Mouse (Mus musculus) monocyte, adult 5-6 weeks (primary cell): ENCODE data around the gene Mapk3. TPM values are rescaled to one million over a fixed set of nuclear protein-coding genes. Genes with fewer than 3 reads are reported as not detected.
A peak's percentile ranks its signal among the peaks of the same experiment; 100 is the strongest.

Source experiments
- ATAC-seq: fragments of 153-309, 156-312 bp; replicated peaks from 2 replicates; pipeline ENCODE4 v1.8.0; 2017; ENCODE audit warnings: mild to moderate bottlenecking; ENCODE audit not compliant: low TSS enrichment, insufficient number of reproducible peaks, severe bottlenecking, poor library complexity, low FRiP score
- total RNA-seq: library from RNA; stranded (forward); fragments of 200-1000, 200-491, 200-594 nt; gene quantifications from 3 replicates; pipeline ENCODE4 v1.2.3, GENCODE M21; 2017

Gene Mapk3
- total RNA-seq, 1 experiment from 2014 or later = 55.3 TPM

DNA sequence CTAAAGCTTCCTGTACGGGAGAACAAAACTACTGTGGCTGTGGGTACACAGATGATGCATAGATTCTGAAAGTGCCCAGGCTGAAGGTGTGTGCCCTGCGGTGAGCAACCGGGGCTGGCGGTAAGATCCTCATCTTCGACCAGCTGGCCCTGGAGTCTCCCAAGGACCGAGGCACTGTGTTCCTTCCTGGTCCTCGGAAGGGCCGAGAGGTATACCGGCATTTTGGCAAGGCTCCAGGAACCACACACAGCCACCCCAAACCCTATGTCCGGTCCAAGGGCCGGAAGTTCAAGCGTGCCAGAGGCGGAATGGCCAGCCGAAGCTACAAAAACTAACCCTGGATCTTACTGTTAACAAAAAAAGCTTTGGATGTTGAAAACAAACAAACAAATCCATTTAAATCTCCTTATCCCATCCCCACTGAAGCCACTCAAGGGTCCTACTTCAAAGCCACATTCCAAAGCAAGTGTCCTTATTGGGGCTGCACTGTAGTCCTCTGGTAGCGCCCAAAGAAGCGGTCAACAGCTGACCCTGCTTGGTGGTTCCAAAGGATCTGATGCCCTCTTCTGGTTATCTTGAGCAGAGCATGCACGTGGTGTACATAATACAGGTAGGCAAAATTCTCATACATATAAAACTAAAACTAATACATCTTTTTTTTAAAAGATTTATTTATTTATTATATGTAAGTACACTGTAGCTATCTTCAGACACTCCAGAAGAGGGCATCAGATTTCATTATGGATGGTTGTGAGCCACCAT lies 9.6 kb upstream of the Mapk3 start:
- ATAC-seq = no peak

DNA sequence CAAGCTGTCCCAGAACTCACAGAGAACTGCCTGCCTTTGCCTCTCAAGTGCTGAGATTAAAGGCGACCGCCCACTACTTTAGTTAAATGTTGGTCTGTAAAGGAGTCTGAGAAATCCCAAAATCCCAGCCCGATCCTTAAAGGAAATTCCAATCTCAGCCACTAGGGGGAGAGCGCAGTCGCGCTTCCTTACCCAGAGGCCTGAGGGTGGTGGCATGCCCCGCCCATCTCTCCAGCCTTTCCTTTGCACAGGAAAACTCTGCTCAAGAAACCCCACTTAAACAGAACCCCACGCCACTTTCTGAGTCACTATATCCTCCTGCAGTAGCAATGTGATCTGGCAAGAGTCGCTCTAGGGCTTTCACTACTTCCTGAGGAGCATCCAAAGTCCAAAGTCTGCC lies 4.5 kb upstream of the Mapk3 start:
- 0 out of 2 replicates have a peak, but pooled peaks have one; percentile 29 for ATAC-seq

DNA sequence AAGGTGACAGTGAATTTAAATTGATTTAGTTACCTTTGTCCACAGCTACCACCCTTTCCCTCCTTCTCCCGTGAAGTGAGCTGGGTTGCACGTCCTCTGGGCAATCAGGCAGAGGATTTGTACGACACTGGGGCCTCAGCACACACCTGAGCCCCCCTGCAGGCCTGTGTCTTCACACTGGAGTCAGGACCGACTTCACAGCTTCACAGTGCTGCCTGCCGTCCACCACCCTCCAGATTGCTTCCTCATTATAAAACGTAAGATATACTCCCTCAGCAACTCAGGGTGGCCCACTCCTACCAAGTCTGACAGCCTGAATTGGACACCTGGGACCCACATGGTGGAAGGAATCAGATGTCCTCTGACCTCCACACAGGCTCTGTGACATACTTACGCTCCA lies 862 bp upstream of the Mapk3 start:
- ATAC-seq = no peak

GRCm38 (mm10) chr7:126759672-126760390 lies 430 bp downstream of the Mapk3 start:
- no peak for ATAC-seq

GRCm38 (mm10) chr7:126760391-126760802 lies 996 bp downstream of the Mapk3 start:
- no peak for ATAC-seq

DNA sequence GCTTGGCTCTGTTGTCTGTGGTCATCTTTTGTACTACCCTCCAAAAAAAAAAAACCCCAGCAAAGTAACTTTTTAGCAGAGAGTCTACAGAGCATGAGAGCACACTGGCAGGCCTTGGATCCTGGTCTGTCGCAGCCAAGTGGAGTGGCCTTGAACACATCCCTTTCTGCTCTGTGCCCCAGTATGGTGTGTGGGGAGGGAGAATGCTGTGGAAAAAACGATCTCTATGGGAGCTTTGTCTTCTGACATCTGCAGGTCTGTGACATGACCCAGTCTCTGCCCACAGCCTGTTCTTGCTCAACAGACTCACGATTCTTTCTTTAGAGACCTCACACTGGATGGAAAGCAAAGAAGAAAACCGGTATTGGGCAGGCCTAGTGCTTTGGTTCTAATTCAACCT lies 1.6 kb downstream of the Mapk3 start:
- no peak for ATAC-seq

DNA sequence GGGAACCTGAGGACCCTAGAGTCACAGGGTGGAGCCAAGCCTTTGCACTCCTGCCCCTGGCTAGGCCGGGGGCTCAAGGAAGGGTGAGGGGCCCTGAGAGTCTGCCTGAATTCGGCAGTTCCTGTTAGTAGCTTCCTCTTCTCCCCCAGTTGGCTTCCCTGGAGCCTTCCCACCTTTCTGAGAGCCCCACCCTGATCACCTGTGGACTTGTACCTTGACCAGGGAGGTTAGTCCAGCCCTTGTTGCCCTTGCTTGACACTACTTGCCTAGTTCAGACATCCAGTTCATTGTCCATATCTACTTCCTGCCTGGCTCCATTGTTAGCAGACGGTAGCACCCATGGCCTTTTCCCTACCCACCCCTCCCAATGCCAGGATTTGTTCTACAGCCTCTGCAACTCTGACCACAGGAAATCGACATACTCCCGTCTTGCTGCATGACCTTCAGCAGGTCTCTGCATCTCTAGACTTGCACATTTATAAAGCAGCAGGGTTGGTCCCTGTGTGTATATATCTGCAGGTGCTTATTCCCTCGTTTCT lies 2.2 kb downstream of the Mapk3 start:
- no peak for ATAC-seq

GRCm38 (mm10) chr7:126762471-126763008 lies 3.1 kb downstream of the Mapk3 start:
- ATAC-seq = no peak

- ATAC-seq = no peak
Measured at GRCm38 (mm10) chr7:126765540-126765939, 6.1 kb downstream of the Mapk3 start.

DNA sequence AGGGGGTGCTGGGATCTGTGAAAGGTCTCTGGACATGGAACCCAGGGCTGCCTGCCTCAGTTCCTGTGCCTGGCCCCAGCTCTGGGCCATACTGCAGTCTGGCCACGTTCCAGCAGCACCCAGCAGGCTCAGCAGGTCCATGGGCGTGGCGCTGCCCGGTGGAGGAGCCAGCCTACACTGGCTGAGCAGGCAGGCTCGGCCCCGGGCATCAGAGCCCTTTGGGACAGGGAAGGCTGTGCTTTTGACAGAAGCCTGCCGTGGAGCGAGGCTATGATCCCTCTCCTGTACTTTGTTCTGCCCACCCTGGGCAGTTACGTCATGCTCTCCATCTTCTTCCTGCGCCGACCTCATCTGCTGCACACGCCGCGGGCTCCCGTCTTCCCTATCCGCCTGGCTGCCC lies 6.8 kb downstream of the Mapk3 start, which contains the start of gene Gdpd3:
Gdpd3 (plus strand) TSS at position 134 of the 400 bp plus-strand sequence.
- ATAC-seq = no peak

- ATAC-seq = no peak
Measured at GRCm38 (mm10) chr7:126767001-126767400, 7.6 kb downstream of the Mapk3 start.

DNA sequence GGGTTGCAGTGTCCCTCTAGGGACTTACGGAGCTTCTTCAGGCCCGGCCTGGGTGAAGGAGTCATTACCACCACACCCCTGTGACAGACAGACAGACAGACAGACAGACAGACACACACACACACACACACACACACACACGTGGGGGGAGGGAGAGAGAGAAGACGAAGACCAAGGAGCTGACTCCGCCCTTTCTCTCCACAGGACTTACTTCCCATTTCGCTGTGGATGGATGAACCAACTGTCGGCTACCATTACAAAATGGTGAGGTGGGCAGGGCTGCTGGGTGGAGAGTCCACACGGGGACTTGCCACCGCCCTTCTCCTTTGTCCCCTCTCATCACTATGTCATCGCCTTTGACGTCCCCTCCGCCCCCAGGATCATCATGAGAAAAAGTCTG lies 11.4 kb downstream of the Mapk3 start:
- peak; percentile 90 for ATAC-seq

GRCm38 (mm10) chr7:126773351-126773750 lies 13.9 kb downstream of the Mapk3 start:
- ATAC-seq = no peak

DNA sequence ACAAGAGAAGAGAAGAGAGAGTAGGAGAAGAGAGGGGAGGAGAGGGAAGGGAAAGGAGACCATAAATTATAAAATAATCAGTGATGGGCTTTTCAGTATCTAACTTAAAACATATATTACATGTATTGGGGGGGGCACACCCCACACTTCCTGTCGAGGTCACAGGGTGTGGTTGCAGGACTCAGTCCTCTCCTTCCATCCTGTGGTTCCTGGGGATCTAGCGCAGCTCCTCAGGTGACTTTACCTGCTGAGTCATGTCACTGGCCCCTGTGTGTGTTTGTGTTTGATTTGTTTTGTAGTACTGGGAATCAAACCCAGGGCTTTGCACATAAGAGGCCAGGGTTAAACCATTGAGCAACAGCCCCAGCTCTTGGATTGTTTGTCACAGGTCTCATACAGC lies 15.1 kb downstream of the Mapk3 start:
- ATAC-seq = no peak

DNA sequence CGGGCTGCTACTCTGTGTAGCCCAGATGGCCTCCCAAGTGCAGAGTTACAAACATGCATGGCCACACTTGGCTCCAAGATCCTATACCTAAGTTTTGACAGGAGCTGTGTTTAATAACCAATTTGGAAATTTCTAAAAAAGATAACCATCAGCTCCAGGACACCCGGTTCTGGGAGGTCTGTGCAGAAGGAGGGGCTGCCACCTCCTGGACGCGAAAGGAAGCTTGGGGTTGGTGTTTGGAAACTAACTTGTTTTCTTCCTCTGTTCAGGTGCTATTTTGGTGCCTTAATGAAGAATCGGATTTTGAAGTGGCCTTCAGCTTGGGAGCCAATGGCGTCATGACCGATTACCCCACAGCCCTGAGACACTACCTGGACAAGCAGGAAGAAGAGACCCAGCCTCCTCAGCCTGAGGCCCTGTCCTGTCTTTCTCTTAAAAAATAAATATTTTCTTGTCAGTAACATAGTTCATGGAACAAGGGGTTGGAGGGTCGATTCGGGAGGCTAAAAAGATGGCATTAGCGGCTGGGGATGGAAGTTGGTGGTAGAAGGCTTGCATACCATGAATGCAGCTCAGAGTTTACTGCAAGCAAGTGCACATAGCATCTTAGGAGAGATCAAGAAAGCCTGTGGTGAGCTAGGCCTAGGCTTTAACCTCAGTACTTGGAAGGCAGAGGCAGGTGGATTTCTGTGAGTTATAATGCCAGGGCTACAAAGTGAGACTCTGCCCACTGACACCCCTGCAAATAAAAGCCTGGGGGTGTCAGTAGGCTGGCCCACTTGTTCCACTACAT lies 16.0 kb downstream of the Mapk3 start:
- no peak for ATAC-seq

GRCm38 (mm10) chr7:126775978-126776234 lies 16.5 kb downstream of the Mapk3 start:
- no peak for ATAC-seq

DNA sequence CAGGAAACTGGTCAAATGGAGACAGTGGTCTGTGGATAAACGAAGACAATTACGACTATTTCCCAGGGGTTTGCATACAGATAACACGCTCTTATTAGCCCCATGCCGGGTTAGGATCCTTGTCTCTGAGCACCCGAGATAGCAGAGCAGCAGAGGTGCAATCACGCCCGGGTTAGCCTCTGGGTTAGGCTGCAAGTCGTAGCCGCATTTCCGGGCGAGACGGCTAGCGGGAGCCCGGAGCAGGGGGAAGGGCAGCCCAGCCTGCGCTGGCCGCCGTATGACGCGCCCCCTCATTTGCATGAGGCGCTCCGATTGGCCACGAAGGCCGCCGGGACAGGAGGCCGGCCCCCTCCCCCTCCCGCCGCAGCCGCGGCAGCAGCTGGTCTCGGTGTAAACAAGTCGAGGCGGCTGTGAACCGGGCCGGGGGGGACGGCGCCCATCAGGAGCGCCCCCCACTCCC lies 17.2 kb downstream of the Mapk3 start, which contains the start of gene Ypel3:
Ypel3 (plus strand) TSS at position 358 of the 460 bp plus-strand sequence.
- peak; percentile 77 for ATAC-seq

DNA sequence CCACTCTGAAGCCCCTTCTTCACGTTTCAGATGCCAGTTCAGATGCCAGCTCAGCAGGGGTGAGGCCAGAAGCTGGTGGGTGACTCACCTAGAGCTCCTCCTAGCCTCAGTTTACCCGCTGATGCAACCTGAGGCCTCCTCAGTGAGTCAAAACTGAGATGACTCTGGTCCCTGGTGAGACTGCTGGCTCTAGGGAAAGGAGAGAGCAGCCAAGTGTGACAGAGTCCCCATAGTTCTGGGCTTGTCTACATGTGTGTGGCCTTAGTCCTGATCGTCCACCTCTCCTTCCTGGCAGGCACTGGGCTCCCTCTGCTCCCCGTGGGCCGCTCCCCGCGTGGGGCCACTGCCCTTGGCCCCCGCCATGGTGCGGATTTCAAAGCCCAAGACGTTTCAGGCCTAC lies 18.1 kb downstream of the Mapk3 start:
- no peak for ATAC-seq

DNA sequence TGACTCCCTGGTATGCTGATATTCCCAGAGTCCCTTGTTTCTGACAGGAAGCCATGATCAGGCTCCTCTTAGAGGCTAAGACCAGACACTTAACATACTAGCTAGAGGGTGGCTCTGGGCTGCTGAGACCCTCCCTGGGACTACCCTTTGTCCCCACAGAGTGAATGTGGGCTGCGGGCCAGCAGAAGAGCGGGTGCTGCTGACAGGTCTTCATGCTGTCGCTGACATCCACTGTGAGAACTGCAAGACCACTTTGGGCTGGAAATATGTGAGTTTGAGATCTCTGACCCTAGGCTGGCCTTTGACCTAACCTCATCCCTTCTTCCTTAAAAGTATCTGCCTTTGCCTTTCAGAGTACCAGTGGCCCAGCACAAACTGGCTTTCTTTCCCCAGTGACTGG lies 18.7 kb downstream of the Mapk3 start:
- ATAC-seq = no peak
